Mouse (Mus musculus) heart, embryonic 14.5 days (tissue): Measurements from ENCODE around the gene Fstl1. TPM values are rescaled to one million over a fixed set of nuclear protein-coding genes. Genes with fewer than 3 reads are reported as not detected.

Source experiments
- polyA plus RNA-seq: library from polyadenylated mRNA; unstranded; fragments of >200 nt; fragmentation: Nextera tagmentation; extraction: Ambion mirVana; gene quantifications from 2 replicates; pipeline ENCODE4 v1.2.1, GENCODE M21; 2014

Gene Fstl1
- polyA plus RNA-seq, 1 experiment from 2014 or later = 600 TPM

Other genes starting within 250 kb of the Fstl1 start
- gene Gtf2e1, start 237.1 kb upstream of the Fstl1 start, polyA plus RNA-seq = 20.9 and 21.2 TPM in 2 replicates
- gene Rabl3, start 237.0 kb upstream of the Fstl1 start, polyA plus RNA-seq = 25.6 and 26.3 TPM in 2 replicates
- 0.19 and 0.31 TPM in 2 replicates for gene Hgd, start 196.7 kb upstream of the Fstl1 start, polyA plus RNA-seq
- gene Ndufb4, start 122.4 kb upstream of the Fstl1 start, polyA plus RNA-seq = 116 and 120 TPM in 2 replicates
- 3.3 and 4.9 TPM in 2 replicates for gene Gm36028, start 84.3 kb downstream of the Fstl1 start, polyA plus RNA-seq
- 41.8 and 42.6 TPM in 2 replicates for gene Lrrc58, start 91.5 kb downstream of the Fstl1 start, polyA plus RNA-seq
- gene Gpr156, start 139.6 kb downstream of the Fstl1 start, polyA plus RNA-seq = 0.42 and 0.54 TPM in 2 replicates